Mouse (Mus musculus) limb, embryonic 15.5 days (tissue): ENCODE results near the gene Copz1. TPM values are rescaled to one million over a fixed set of nuclear protein-coding genes. Genes with fewer than 3 reads are reported as not detected.

Experiments
- ATAC-seq: fragments of 200-750 bp; cut with Nextera tagmentation; 2 replicates; pipeline ENCODE4 v1.8.0; 2017; ENCODE audit warnings: low read depth, moderate TSS enrichment; ENCODE audit not compliant: insufficient number of reproducible peaks, low FRiP score, low TSS enrichment
- H3K27ac ChIP-seq: fragments of 300-500 bp; sonication (generic); 2 replicates; pipeline ENCODE4 v1.5.1; 2015; ENCODE audit warnings: moderate library complexity, mild to moderate bottlenecking, inconsistent platforms
- H3K27me3 ChIP-seq: fragments of 300-500 bp; sonication (generic); 2 replicates; pipeline ENCODE4 v1.6.1; 2015; ENCODE audit warnings: inconsistent platforms
- H3K36me3 ChIP-seq: fragments of 300-500 bp; sonication (generic); 2 replicates; pipeline ENCODE4 v1.6.1; 2015; ENCODE audit warnings: inconsistent platforms
- H3K4me1 ChIP-seq: fragments of 300-500 bp; sonication (generic); 2 replicates; pipeline ENCODE4 v1.6.1; 2015; ENCODE audit warnings: inconsistent platforms
- H3K4me2 ChIP-seq: fragments of 300-500 bp; sonication (generic); 2 replicates; pipeline ENCODE4 v1.6.1; 2015; ENCODE audit warnings: mild to moderate bottlenecking, inconsistent platforms
- H3K4me3 ChIP-seq: fragments of 300-500 bp; sonication (generic); 2 replicates; pipeline ENCODE4 v1.5.1; 2015; ENCODE audit warnings: mild to moderate bottlenecking, inconsistent platforms
- H3K9ac ChIP-seq: fragments of 300-500 bp; sonication (generic); 2 replicates; pipeline ENCODE4 v1.6.1; 2015; ENCODE audit warnings: inconsistent platforms
- H3K9me3 ChIP-seq: fragments of 300-500 bp; sonication (generic); 2 replicates; pipeline ENCODE4 v1.6.1; 2016; ENCODE audit warnings: inconsistent platforms
- whole genome bisulfite sequencing: fragments of 180-500 bp; shearing (Covaris S2); methylation state at CpG from one replicate; pipeline ENCODE4 v1.1.7; 2015; 5-methylcytosine and 5-hydroxymethylcytosine counted together
- polyA plus RNA-seq: library from polyadenylated mRNA; unstranded; fragments of >200 nt; fragmentation: Nextera tagmentation; extraction: Ambion mirVana; gene quantifications from 2 replicates; pipeline ENCODE4 v1.2.1, GENCODE M21; 2015

Gene Copz1
- polyA plus RNA-seq, 1 experiment from 2014 or later: 270 TPM

GRCm38 (mm10) chr15:103305792-103306645 lies 33.5 kb downstream of the Copz1 start:
- no peak for ATAC-seq
- H3K9ac ChIP-seq: peak overlapping the region; percentile 50
- H3K4me1 ChIP-seq: peaks cover 65% of the 10 kb centered on the region
- 19% methylated on average over 8 of the region's 8 CpGs for whole genome bisulfite sequencing
- H3K4me3 ChIP-seq: peak overlapping the region; percentile 48
- H3K27me3 ChIP-seq: no peaks in the 10 kb centered on the region
- H3K27ac ChIP-seq: peak overlapping the region; percentile 97
- H3K36me3 ChIP-seq: no peaks in the 10 kb centered on the region
- H3K9me3 ChIP-seq: no peaks in the 10 kb centered on the region
- H3K4me2 ChIP-seq: peak overlapping the region; percentile 76

- peak overlapping the region; percentile 97; the same call in 1 of the 2 replicates for H3K27ac ChIP-seq
- no peak overlapping the region for H3K9ac ChIP-seq
- WGBS: 2% methylated on average over 7 of the region's 7 CpGs
- no peaks in the 10 kb centered on the region for H3K9me3 ChIP-seq
- H3K36me3 ChIP-seq: no peaks in the 10 kb centered on the region
- no peak overlapping the region for H3K4me2 ChIP-seq
- no peak for ATAC-seq
- H3K27me3 ChIP-seq: no peaks in the 10 kb centered on the region
- no peak overlapping the region for H3K4me3 ChIP-seq
- peaks cover 54% of the 10 kb centered on the region for H3K4me1 ChIP-seq
Observed at GRCm38 (mm10) chr15:103307125-103307524, 34.6 kb downstream of the Copz1 start.

DNA sequence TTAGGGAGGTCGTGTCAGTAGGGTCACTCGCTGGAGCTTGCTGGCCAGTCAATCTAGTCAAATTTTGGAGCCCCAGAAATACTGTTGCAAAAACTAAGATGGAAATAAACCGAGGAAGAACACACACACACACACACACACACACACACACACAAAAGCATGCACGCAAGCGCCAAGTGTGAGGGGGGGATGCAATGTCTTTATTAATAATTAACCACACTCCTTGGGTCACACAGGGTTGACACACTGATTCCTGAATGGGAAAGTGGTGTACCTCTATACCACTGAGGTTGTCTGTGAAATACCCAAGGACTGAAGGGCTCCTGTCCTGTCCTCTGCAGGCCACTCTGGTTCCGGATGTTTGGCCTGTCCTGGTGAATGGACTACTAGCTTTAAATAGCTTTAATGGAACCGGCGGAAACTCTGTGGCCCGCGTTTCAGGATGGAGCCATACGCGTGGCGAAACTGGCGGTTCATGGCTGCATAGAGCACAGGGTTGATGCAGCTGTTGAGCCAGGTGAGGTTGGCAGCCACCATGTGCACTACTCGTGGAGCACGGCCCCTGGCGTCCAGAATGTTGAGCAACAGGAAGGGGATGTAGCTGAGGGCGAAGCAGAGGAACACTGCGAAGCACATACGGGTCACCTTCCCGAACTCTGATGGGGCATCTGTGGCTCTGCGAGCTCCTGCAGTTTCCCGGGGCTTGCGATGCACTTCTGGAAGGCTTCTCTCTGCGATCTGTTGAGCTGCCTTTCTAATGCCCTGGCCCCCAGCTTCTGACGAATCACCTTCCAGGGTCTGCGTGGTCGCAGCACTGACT lies 35.8 kb downstream of the Copz1 start:
- Histone ChIP-seq H3K4me3 (0 out of 2 replicates have a peak overlapping the region, but pooled peaks have one; percentile 7), H3K4me1 (peaks cover 45% of the 10 kb centered on the region), H3K9ac (no peak overlapping the region), H3K27me3 (no peaks in the 10 kb centered on the region), H3K4me2 (0 out of 2 replicates have a peak overlapping the region, but pooled peaks have one; percentile 8), H3K36me3 (no peaks in the 10 kb centered on the region), H3K27ac (no peak overlapping the region), H3K9me3 (no peaks in the 10 kb centered on the region)
- ATAC-seq: no peak
- WGBS: 39% methylated on average over 28 of the region's 28 CpGs

- H3K9me3 ChIP-seq: no peaks in the 10 kb centered on the region
- WGBS: 65% methylated on average over 26 of the region's 26 CpGs
- H3K27me3 ChIP-seq: no peaks in the 10 kb centered on the region
- 0 out of 2 replicates have a peak overlapping the region, but pooled peaks have one; percentile 8 for H3K4me2 ChIP-seq
- H3K27ac ChIP-seq: no peak overlapping the region
- H3K9ac ChIP-seq: no peak overlapping the region
- ATAC-seq: no peak
- H3K4me3 ChIP-seq: 0 out of 2 replicates have a peak overlapping the region, but pooled peaks have one; percentile 7
- peaks cover 45% of the 10 kb centered on the region for H3K4me1 ChIP-seq
- H3K36me3 ChIP-seq: no peaks in the 10 kb centered on the region
Observed at GRCm38 (mm10) chr15:103308876-103309580, 36.5 kb downstream of the Copz1 start.

- H3K27ac ChIP-seq: no peak within 1 kb of the TSS
- ATAC-seq: no peak
- 54% methylated on average over 6 of the region's 6 CpGs for WGBS
- H3K36me3 ChIP-seq: 0 out of 2 replicates have a peak, but pooled peaks cover 3% of the 10 kb centered on the region
- H3K27me3 ChIP-seq: no peaks in the 10 kb centered on the region
- peaks cover 52% of the 10 kb centered on the region for H3K4me1 ChIP-seq
- no peak within 1 kb of the TSS for H3K4me2 ChIP-seq
- H3K4me3 ChIP-seq: no peak within 1 kb of the TSS
- H3K9ac ChIP-seq: no peak within 1 kb of the TSS
- H3K9me3 ChIP-seq: no peaks in the 10 kb centered on the region
Observed at GRCm38 (mm10) chr15:103310365-103310910, 37.9 kb downstream of the Copz1 start, which contains the start of gene Gpr84. Gene Gpr84, minus strand, starts transcription at chr15:103310612.

GRCm38 (mm10) chr15:103313495-103314095 lies 41.1 kb downstream of the Copz1 start:
- peaks cover 21% of the 10 kb centered on the region; the same call in 1 of the 2 replicates for H3K36me3 ChIP-seq
- 18% methylated on average over 18 of the region's 18 CpGs for WGBS
- H3K4me3 ChIP-seq: no peak overlapping the region
- no peaks in the 10 kb centered on the region for H3K9me3 ChIP-seq
- H3K4me2 ChIP-seq: no peak overlapping the region
- H3K4me1 ChIP-seq: peaks cover 47% of the 10 kb centered on the region
- no peak overlapping the region for H3K9ac ChIP-seq
- 0 out of 2 replicates have a peak overlapping the region, but pooled peaks have one; percentile 13 for H3K27ac ChIP-seq
- ATAC-seq: no peak
- H3K27me3 ChIP-seq: no peaks in the 10 kb centered on the region

GRCm38 (mm10) chr15:103314181-103314580 lies 41.7 kb downstream of the Copz1 start:
- Histone ChIP-seq H3K4me1 (peaks cover 43% of the 10 kb centered on the region), H3K27ac (0 out of 2 replicates have a peak overlapping the region, but pooled peaks have one; percentile 13), H3K27me3 (no peaks in the 10 kb centered on the region), H3K4me2 (peak overlapping the region; percentile 47), H3K9ac (0 out of 2 replicates have a peak overlapping the region, but pooled peaks have one; percentile 15), H3K36me3 (peaks cover 27% of the 10 kb centered on the region; the same call in 1 of the 2 replicates), H3K9me3 (no peaks in the 10 kb centered on the region), H3K4me3 (peak overlapping the region; percentile 23)
- WGBS: 52% methylated on average over 21 of the region's 22 CpGs
- ATAC-seq: no peak

DNA sequence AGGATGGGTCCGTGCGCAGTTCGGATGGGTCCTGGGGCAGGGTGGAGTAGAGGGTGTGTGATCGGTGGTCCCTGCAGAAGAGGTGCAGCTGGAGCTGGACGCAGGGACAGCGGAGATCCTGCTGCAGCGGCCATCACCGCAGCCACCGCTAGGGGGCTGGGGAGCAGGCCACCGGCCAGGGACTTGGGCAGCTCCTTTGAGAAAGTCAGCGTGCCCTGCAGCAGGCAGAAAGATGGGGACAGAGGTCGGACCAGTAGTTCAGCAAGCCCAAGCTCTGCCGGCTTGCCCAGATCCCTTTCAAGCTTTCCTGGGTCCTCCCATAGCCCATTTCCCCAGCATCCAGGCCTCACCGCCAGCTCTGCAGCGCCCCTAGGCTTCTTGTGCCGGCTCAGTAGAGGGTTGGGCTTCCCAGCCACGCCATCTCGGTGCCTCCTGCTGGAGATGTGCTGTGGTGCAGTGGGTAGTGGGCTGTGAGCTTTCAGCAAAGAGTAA lies 42.5 kb downstream of the Copz1 start:
- Histone ChIP-seq H3K27me3 (no peaks in the 10 kb centered on the region), H3K36me3 (peaks cover 31% of the 10 kb centered on the region; the same call in 1 of the 2 replicates), H3K4me2 (peak overlapping the region; percentile 47), H3K4me3 (peak overlapping the region; percentile 23), H3K9ac (no peak overlapping the region), H3K4me1 (peaks cover 43% of the 10 kb centered on the region), H3K27ac (peak overlapping the region; percentile 69; the same call in 1 of the 2 replicates), H3K9me3 (no peaks in the 10 kb centered on the region)
- ATAC-seq: peak; percentile 32; the same call in 1 of the 2 replicates
- 9% methylated on average over 18 of the region's 18 CpGs for WGBS

DNA sequence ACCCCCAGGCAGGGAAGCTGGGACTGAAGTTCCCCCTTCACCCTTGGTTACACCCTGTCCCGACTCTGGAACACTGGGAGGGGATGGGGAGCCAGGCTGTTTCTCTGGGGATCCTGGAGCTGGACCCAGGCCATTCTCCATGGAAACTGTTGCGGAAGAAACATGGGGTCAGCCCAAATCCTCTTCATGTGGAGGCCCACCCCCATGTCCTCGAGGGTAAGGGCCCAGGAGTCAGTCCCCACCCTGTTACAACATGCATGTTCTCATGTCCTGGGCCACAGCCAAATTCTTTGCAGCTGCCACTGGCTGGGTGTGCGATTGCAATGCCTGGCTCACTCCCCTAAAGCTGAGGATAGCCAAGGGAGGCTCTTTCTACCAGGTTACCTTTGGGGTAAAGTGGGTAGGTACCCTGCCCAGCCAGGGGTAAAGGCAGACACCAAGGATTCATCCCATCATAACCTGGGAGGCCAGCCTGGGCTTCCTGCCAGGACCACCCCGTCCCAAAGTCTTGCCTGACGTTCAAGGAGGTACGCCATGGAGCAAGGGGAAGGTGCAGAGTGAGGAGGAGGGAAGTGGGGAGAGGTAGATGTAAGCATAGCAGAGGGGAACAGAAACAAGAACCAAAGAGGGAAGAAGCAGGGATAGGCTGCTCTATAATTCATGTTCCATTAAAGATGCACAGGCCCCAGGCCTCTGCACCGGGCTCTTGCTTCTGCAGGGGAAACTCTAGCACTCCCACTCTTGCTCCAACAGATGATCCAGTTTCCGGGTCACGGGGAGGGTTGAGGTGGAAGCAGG lies 43.7 kb downstream of the Copz1 start:
- Histone ChIP-seq H3K4me2 (no peak overlapping the region), H3K27ac (peak overlapping the region; percentile 80), H3K4me3 (no peak overlapping the region), H3K27me3 (no peaks in the 10 kb centered on the region), H3K36me3 (peaks cover 36% of the 10 kb centered on the region; the same call in 1 of the 2 replicates), H3K9ac (no peak overlapping the region), H3K9me3 (no peaks in the 10 kb centered on the region), H3K4me1 (peaks cover 48% of the 10 kb centered on the region)
- ATAC-seq: peak; percentile 32; the same call in 1 of the 2 replicates
- 39% methylated on average over 10 of the region's 10 CpGs for WGBS

DNA sequence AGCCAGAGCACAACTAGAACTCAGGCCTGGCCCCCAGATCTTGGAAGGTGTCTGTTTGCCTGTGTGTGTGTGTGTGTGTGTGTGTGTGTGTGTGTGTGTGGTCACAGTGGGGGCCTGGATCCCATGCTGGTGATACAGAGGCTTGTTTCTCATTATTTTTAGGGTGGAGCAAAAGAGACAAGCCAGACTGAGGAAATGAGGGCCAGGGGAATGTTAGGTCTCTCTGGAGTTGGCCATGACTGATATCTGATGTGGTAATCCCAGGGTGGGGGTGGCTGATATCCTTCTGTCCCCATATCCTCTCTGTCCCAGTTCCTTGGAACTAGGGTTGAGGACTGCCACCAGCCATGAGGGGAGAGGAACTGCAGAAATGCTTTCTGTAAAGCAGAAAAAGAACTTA lies 44.6 kb downstream of the Copz1 start:
- Histone ChIP-seq H3K4me3 (no peak overlapping the region), H3K27me3 (no peaks in the 10 kb centered on the region), H3K4me1 (peaks cover 56% of the 10 kb centered on the region), H3K27ac (peak overlapping the region; percentile 17; the same call in 1 of the 2 replicates), H3K36me3 (peaks cover 36% of the 10 kb centered on the region; the same call in 1 of the 2 replicates), H3K4me2 (no peak overlapping the region), H3K9me3 (no peaks in the 10 kb centered on the region), H3K9ac (no peak overlapping the region)
- ATAC-seq: no peak
